Mouse (Mus musculus) kidney, postnatal 25 days (tissue): Measurements from ENCODE around the gene Nanos2.

Experiments
- DNase-seq, 2 experiments: peaks; one replicate each; pipeline ENCODE4 v3.0.0; 2021; ENCODE audit warnings: mixed read lengths in 2 of 2

The Nanos2 gene

DNA sequence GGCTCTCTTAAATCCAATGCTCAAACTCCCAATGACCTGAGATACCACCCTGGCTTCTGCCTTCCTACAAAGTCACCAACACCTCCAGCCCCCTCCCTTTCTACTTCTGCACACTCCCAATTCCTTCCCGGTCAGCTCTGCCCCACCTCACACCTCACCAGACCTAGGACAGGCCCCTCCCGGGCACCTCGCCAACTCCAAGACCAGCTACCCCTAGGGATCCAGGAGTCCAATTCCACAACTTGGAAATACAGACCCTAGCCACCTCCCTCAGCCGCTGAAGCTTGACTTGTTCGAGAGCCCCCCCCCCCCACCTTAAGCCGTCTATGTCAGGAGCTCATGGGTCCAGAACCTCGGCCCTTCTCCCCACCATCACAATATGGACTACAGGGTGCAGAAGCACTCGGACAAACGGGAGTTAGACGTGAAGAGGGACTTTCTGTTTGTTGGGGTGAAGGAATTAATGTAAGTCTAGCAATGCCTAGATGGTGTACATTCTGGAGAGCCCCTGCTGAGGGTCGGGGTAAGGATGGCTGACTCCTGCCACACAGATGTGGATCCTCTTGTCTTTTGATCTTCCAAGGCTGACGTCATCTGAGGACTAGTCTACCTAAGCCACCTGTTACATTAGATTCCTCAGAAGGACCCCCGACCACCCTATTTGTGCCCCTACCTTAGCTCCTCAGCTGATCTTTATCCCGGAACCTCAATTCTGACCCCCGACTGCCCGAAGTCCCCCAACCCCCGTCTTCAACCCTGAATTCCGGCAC lies 35.2 kb downstream of the Nanos2 start:
- no peak for DNase-seq

DNA sequence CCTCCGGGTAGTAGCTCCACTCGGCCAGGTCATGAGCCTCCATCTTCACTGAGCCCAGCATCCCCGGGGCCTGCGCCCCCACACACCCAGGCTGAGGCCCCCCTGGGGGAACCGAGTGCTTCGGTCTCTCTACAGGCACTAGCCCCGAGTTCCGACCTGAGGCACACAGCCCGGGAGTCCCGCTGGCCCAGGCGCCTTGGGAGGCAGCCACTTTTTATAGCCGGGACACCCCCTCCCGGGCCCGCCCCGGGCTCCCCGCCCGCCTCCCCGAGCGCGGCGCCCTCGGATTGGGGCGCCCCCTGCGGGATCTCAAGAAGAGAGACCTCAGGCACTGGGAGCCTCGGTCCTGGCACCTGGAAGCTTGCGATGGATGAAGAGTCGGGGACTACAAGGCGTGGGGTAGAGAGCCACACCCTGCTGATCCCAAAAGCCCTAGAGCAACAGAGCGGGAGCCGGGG lies 36.2 kb downstream of the Nanos2 start, which contains the start of gene Foxa3:
Foxa3 (minus strand) TSS at position 182 of the 458 bp plus-strand sequence.
- DNase-seq, result peak; percentile 46 to 77

DNA sequence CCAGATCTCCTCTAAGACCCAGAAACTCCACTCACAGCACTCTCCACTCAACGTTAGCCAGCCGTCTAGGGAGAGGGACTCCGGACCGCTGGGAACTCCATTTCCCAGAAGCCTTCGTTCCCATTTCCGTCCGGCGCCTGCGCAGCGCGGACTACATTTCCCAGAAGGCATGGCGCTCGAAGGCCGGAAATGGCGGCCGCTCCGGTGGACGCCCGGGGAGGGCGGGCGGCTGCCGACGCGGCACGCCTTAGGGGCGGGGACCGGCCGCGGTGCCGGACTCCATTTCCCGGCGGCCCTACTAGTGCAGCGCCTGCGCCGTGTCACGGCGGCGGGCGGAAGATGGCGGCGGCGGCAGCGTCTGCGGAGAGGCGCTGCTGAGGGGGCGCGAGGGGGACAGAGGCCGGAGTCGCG lies 36.9 kb downstream of the Nanos2 start, which contains the start of gene Sympk:
Sympk (plus strand) TSS at position 282 of the 411 bp plus-strand sequence.
- DNase-seq, result peak; percentile 94 to 97

DNA sequence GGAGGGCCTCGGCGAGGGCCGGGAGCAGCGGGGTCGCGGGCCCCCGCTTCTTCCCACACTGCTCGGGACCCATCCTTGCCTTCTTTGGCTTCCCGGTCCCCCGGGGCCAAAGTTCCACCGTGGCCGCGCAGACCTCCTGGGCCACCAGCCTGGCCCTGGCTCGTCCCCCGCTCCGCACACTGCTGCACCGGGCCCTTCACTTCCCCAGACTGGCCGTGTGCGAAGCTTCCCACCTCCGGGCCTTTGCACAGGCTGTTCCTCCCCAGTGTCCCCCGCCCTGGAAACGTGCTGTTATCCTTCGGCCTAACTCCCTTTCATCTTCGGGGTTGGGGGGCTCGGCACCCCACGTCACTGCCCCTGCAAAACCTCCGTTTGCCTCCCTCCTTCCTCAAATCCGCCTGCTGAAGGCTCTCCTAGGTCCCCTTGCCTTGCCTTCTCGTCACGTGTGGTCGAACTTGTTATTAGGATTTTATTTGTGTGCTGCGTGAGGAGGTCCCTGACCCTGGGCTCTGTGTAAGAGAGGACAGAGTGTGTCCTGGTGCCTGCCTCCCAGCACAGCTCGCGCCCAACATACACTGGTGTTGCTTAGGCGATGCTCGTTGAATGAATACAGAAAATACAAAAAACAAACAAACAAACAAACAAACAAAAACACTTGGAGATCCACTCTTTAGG lies 37.5 kb downstream of the Nanos2 start:
- peak in 1 of 2 experiments; percentile 16 for DNase-seq

DNA sequence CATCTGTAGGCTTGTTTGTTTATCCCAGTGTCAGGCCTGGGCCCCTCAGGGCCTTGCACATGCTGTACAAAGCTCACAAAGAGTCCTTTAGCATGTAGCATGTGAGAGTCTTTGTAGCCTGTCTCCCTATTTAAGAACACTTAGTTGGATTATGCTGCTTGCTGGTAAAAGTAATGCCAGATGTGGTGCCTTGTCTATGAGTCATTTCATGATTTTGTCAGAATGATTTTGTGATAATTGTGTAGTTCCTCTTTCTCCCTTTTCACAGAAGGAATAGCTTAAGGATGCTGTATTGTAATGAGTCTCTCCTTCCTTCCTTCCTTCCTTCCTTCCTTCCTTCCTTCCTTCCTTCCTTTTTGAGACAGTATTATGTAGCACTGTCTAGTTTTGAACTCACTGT lies 40.9 kb downstream of the Nanos2 start:
- DNase-seq, result no peak

DNA sequence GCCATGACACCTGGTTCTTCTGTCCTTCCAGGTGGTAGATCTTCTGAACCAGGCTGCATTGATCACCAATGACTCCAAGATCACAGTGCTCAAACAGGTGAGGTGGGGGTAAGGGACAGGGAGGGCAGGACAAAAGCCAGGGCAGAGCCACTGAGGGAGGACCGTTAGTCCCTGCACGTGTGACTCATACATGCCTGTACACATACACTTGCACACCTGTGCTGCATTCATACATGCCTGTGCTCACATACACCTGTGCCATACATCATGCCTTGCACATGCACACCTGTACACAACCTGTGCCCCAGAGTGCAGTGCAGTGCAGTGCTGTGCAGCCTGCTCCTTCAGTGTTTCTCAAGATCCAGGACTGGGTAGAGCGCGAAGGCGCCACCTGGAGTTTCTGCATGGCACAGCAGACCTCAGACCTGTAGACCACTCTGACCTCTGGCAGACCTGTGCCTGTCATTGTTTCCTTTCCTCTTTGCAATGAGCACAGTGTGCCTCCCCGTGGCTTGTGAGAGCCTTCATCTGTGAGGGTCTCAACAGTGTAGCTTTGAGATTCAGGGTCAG lies 42.0 kb downstream of the Nanos2 start:
- DNase-seq, result peak; percentile 69 to 70

DNA sequence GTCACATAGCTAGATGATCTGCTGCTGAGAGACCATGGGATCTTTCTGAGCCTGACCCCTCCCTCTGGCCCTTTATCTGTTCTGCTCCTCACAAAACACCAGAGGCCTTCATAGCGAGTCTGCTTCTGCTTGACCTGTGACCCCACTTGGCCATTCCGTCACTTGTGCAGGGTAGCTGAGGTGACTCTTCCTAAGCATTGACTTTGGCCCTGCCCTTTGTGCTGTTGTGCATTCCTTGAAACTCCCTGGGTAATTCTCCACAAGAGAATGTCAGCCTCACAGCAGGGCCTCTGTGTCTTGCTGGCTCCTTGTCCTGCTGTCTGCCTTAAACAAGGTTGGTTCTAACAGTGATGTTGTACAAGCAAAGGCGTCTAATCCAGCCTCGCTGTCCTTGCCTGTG lies 44.4 kb downstream of the Nanos2 start:
- peak; percentile 32 to 57 for DNase-seq
